Mouse (Mus musculus) thymus, adult 2 months (tissue): ENCODE results near the gene Srrt.

Source experiments
- CTCF ChIP-seq: fragments of 200-500 bp; IDR thresholded peaks from 2 replicates; pipeline ENCODE4 v1.5.1; 2012; ENCODE audit warnings: mild to moderate bottlenecking, control low read depth, low read length, moderate library complexity, borderline replicate concordance; ENCODE audit not compliant: control insufficient read depth, poor library complexity, insufficient read depth; ENCODE audit errors: extremely low read depth
- POLR2A ChIP-seq: fragments of 200-500 bp; IDR thresholded peaks from 2 replicates; pipeline ENCODE4 v1.6.1; 2012; ENCODE audit warnings: mild to moderate bottlenecking, low read length, control low read depth, moderate library complexity; ENCODE audit not compliant: control insufficient read depth, poor library complexity, insufficient read depth; ENCODE audit errors: extremely low read depth

GRCm38 (mm10) chr5:137342407-137343012 is 35.0 kb upstream of the Srrt start:
- no peak for TF ChIP-seq CTCF
- no peak for TF ChIP-seq POLR2A
